Mouse (Mus musculus) neural tube, embryonic 14.5 days (tissue): ENCODE data around the gene Sorbs2. TPM values are rescaled to one million over a fixed set of nuclear protein-coding genes. Genes with fewer than 3 reads are reported as not detected.

Experiments used
- ATAC-seq: fragments of 200-750 bp; cut with Nextera tagmentation; 2 replicates; pipeline ENCODE4 v1.8.0; 2017; ENCODE audit warnings: low read depth, mild to moderate bottlenecking, moderate TSS enrichment, moderate library complexity
- H3K27ac ChIP-seq: fragments of 300-500 bp; sonication (generic); 2 replicates; pipeline ENCODE4 v1.5.1; 2014; ENCODE audit warnings: low read depth, mild to moderate bottlenecking, control low read depth, low read length, moderate library complexity, mixed read lengths
- H3K27me3 ChIP-seq: fragments of 300-500 bp; sonication (generic); 2 replicates; pipeline ENCODE4 v1.6.1; 2014; ENCODE audit warnings: low read length; ENCODE audit not compliant: control insufficient read depth, insufficient read depth
- H3K36me3 ChIP-seq: fragments of 300-500 bp; sonication (generic); 2 replicates; pipeline ENCODE4 v1.6.1; 2014; ENCODE audit warnings: low read length, mixed read lengths; ENCODE audit not compliant: control insufficient read depth, insufficient read depth
- H3K4me1 ChIP-seq: fragments of 300-500 bp; sonication (generic); 2 replicates; pipeline ENCODE4 v1.6.1; 2014; ENCODE audit warnings: low read length; ENCODE audit not compliant: control insufficient read depth, insufficient read depth
- H3K4me2 ChIP-seq: fragments of 300-500 bp; sonication (generic); 2 replicates; pipeline ENCODE4 v1.6.1; 2014; ENCODE audit warnings: mild to moderate bottlenecking, low read depth, low read length, control low read depth
- H3K4me3 ChIP-seq: fragments of 300-500 bp; sonication (generic); 2 replicates; pipeline ENCODE4 v1.5.1; 2014; ENCODE audit warnings: low read depth, low read length, control low read depth, mixed read lengths
- H3K9ac ChIP-seq: fragments of 300-500 bp; sonication (generic); replicated peaks from 2 replicates; pipeline ENCODE4 v1.6.1; 2014; ENCODE audit warnings: low read depth, mild to moderate bottlenecking, control low read depth, low read length, mixed read lengths
- H3K9me3 ChIP-seq: fragments of 300-500 bp; sonication (generic); 2 replicates; pipeline ENCODE4 v1.6.1; 2016; ENCODE audit warnings: low read length; ENCODE audit not compliant: control insufficient read depth
- WGBS: fragments of 180-500 bp; shearing (Covaris S2); extraction: QIAGEN DNeasy Blood & Tissue Kit; methylation state at CpG from one replicate; pipeline ENCODE4 v1.1.7; 2014; 5-methylcytosine and 5-hydroxymethylcytosine counted together
- polyA plus RNA-seq: library from polyadenylated mRNA; unstranded; fragments of >200 nt; fragmentation: Nextera tagmentation; extraction: Ambion mirVana; gene quantifications from 2 replicates; pipeline ENCODE4 v1.2.1, GENCODE M21; 2014

The Sorbs2 gene
- polyA plus RNA-seq, 1 experiment from 2014 or later: 83.2 TPM

DNA sequence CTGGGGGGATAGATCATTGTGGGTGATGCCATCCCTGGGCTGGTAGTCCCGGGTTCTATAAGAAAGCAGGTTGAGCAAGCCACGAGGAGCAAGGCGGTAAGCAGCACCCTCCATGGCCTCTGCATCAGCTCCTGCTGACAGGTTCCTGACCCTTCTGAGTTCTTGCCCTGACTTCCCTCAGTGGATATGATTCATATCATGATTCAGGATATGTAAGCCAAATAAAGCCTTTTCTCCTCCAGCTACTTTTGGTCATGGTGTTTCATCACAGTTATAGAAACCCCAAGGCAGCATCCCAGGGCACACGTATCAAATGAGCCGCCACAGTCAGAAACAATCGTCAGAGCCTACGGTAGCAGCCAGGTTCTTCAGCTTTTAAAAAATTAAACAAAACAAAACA, 141.5 kb downstream of the Sorbs2 start:
- WGBS: 86% methylated on average over 7 of the region's 7 CpGs
- Histone ChIP-seq H3K27ac (no peak overlapping the region), H3K36me3 (no peaks in the 10 kb centered on the region), H3K4me3 (no peak overlapping the region), H3K4me1 (no peaks in the 10 kb centered on the region), H3K4me2 (no peak overlapping the region), H3K9me3 (no peaks in the 10 kb centered on the region), H3K27me3 (no peaks in the 10 kb centered on the region), H3K9ac (no peak overlapping the region)
- no peak for ATAC-seq

DNA sequence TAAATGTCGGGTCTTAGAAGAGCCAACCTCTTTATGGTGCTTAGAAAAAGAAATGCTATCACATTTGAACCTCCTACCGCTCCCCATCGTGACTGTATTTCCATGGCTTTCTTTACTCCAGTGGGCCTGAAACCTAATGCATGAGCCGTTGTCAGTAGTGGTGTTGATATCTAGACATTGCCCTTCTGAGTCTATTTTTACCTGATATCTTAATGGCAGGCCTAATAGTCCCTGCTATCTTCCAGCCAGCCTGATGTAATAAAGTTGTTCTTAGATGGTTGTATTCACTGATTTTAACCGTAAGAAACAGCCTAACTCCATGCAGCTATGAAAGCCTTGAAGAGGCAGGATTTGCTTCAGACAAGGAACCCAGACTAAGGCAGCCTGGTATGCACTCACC, 142.4 kb downstream of the Sorbs2 start:
- Histone ChIP-seq H3K27ac (no peak overlapping the region), H3K9me3 (no peaks in the 10 kb centered on the region), H3K36me3 (no peaks in the 10 kb centered on the region), H3K4me3 (no peak overlapping the region), H3K27me3 (no peaks in the 10 kb centered on the region), H3K9ac (no peak overlapping the region), H3K4me2 (no peak overlapping the region), H3K4me1 (no peaks in the 10 kb centered on the region)
- 83% methylated on average over 5 of the region's 5 CpGs for WGBS
- ATAC-seq: no peak

DNA sequence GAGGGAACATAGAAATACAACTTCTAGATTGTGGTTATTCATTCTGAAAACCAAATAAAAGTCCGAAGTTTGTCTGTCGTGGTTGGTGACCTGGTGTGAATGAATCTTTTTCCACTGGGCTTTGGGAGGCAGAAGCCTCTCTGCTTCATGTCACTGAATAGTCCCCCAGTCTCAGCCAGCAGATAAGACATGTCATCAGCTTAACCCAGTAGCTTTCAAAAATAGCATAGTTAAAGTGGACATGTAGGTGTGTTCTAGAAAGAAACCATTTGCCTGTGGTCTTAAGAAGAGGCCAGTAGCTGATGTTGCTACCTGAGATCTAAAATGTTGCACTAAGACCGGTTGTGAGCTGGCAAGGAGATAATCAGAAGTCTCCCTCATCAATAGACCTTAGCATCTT, 150.4 kb downstream of the Sorbs2 start:
- H3K27ac ChIP-seq: no peak overlapping the region
- no peaks in the 10 kb centered on the region for H3K36me3 ChIP-seq
- no peaks in the 10 kb centered on the region for H3K4me1 ChIP-seq
- 85% methylated on average over 3 of the region's 3 CpGs for WGBS
- H3K4me2 ChIP-seq: no peak overlapping the region
- no peaks in the 10 kb centered on the region for H3K27me3 ChIP-seq
- ATAC-seq: no peak
- no peak overlapping the region for H3K4me3 ChIP-seq
- H3K9me3 ChIP-seq: no peaks in the 10 kb centered on the region
- H3K9ac ChIP-seq: no peak overlapping the region

DNA sequence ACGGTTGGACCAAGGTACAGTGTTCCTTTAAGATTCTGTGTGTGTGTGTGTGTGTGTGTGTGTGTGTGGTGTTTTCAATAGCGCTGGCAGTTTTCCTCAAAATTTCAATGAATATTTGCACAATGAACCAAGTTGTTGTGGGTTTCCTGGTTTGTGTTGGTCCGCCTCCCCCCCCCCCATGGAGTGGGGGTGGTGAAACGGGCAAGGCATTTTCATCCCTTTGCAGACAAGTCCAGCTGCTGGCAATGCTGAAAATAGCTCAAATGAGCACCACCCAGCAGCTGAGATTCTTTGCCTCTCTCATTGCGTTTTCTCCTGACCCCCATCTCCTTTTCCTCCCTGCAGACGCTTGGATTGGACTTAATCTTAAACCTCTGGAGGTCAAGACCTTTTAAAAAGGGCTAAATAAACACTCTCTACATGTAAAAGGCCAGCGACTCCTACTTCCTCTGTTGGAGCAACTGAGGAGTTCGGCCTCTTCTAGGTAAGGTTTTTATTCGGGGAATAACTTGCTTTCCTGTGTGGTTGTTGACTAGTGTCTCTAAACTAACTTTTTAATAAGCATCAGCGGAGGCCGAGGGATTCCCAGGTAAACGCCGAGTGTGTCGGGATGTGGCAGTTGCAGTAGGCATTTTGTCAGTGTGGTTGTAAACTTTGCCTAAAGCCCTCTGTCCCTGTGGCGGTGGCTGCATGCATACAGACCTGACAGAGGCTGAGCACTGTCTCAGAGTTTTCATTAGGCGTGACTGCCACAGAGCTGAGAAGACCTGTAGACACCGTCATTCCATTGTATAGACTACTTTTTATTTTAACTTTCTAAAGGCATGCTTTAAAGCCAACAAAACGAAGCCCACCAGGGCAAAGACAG, 151.1 kb downstream of the Sorbs2 start:
- no peaks in the 10 kb centered on the region for H3K4me1 ChIP-seq
- ATAC-seq: no peak
- H3K27me3 ChIP-seq: no peaks in the 10 kb centered on the region
- H3K4me2 ChIP-seq: no peak overlapping the region
- H3K9me3 ChIP-seq: no peaks in the 10 kb centered on the region
- no peaks in the 10 kb centered on the region for H3K36me3 ChIP-seq
- H3K4me3 ChIP-seq: no peak overlapping the region
- H3K27ac ChIP-seq: no peak overlapping the region
- WGBS: 45% methylated on average over 18 of the region's 18 CpGs
- H3K9ac ChIP-seq: no peak overlapping the region

DNA sequence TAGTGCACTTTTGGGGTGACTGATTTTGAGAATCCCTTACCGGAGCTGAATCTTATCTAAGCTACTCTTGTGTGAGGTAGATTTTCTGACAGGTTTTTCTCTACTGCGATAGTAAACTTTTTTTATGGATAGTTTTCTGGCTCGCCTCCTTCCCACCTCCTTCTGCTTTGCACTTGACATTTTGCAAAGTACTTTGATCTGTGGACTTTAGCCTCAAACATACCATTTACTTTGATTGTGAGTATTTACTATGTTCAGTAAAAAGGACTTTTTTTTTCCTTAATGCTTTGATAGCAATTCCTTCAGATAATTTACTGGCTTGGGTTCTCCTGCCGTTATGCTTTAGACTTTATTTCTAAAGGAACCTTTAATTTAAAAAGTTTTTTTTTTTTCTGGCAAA, 151.9 kb downstream of the Sorbs2 start:
- no peak overlapping the region for H3K4me2 ChIP-seq
- H3K4me1 ChIP-seq: no peaks in the 10 kb centered on the region
- H3K27ac ChIP-seq: no peak overlapping the region
- H3K36me3 ChIP-seq: no peaks in the 10 kb centered on the region
- H3K27me3 ChIP-seq: no peaks in the 10 kb centered on the region
- no peaks in the 10 kb centered on the region for H3K9me3 ChIP-seq
- no peak overlapping the region for H3K4me3 ChIP-seq
- no peak overlapping the region for H3K9ac ChIP-seq
- no peak for ATAC-seq
- 76% methylated on average over 4 of the region's 4 CpGs for WGBS

DNA sequence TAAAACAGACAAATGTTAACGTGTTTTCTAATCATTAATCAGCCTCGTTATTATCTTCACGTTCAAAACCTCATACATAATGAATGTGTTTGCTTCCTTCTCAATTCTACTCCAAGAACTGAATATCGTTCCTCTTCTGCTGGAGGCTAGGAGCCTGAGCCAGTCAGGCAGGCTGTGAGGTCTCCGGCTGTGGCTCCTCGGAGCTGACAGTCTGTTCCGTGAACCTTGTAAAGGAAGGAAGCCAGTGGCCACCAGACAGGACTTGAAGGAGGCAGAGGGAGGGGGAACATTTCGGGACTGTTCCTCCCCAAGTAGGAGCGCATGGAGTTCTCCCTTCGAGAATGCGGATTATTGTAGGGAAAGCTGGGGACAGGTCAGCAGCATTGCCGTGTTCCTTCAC, 153.0 kb downstream of the Sorbs2 start:
- no peak overlapping the region for H3K4me2 ChIP-seq
- ATAC-seq: no peak
- H3K27me3 ChIP-seq: no peaks in the 10 kb centered on the region
- H3K9me3 ChIP-seq: no peaks in the 10 kb centered on the region
- 76% methylated on average over 12 of the region's 12 CpGs for WGBS
- H3K4me3 ChIP-seq: no peak overlapping the region
- no peak overlapping the region for H3K27ac ChIP-seq
- H3K9ac ChIP-seq: no peak overlapping the region
- H3K36me3 ChIP-seq: no peaks in the 10 kb centered on the region
- no peaks in the 10 kb centered on the region for H3K4me1 ChIP-seq

DNA sequence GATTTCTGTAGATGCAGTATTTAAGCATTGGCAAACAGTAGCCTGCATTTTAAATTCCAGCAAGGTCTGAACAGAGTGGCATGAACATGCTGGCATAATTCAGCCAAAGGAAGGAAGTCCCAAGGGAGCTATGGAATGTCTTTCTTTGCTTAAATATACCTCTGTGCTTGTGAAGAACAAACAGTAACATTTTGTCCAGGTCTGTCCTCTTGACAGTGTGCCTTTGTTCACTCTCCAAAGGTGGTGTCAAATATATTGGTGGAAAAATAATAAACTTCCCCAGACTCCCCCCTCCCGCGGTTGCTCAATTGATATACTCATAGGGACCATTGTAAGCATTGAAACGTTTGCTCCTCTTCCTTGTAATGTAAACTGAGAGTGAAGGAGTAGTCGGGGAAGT, 154.0 kb downstream of the Sorbs2 start:
- H3K9ac ChIP-seq: no peak overlapping the region
- H3K4me1 ChIP-seq: no peaks in the 10 kb centered on the region
- H3K36me3 ChIP-seq: no peaks in the 10 kb centered on the region
- no peak overlapping the region for H3K4me2 ChIP-seq
- H3K4me3 ChIP-seq: no peak overlapping the region
- no peaks in the 10 kb centered on the region for H3K27me3 ChIP-seq
- WGBS: 46% methylated on average over 4 of the region's 4 CpGs
- H3K27ac ChIP-seq: no peak overlapping the region
- no peaks in the 10 kb centered on the region for H3K9me3 ChIP-seq
- ATAC-seq: no peak

DNA sequence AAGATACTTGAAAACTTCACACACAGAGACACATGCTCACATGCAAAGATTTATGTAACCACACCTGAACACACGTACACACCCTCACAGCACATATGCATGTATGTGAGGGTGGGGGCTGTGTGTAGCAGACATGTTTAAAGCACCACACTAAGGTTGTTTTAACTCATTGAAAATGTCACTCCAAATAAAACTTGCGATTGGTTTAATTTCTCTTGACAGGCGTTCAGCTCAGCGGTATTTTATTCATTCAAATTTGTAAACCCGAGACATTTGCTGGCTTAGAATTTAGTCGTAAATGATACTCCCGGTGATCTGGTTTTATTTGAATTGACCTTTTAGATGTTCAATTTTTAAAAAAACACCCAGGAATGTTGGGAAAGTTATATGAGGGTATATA, 158.6 kb downstream of the Sorbs2 start:
- ATAC-seq: no peak
- no peak overlapping the region for H3K4me3 ChIP-seq
- H3K27ac ChIP-seq: no peak overlapping the region
- H3K36me3 ChIP-seq: no peaks in the 10 kb centered on the region
- H3K27me3 ChIP-seq: no peaks in the 10 kb centered on the region
- no peak overlapping the region for H3K9ac ChIP-seq
- H3K4me1 ChIP-seq: no peaks in the 10 kb centered on the region
- no peak overlapping the region for H3K4me2 ChIP-seq
- H3K9me3 ChIP-seq: no peaks in the 10 kb centered on the region
- 83% methylated on average over 7 of the region's 7 CpGs for WGBS

DNA sequence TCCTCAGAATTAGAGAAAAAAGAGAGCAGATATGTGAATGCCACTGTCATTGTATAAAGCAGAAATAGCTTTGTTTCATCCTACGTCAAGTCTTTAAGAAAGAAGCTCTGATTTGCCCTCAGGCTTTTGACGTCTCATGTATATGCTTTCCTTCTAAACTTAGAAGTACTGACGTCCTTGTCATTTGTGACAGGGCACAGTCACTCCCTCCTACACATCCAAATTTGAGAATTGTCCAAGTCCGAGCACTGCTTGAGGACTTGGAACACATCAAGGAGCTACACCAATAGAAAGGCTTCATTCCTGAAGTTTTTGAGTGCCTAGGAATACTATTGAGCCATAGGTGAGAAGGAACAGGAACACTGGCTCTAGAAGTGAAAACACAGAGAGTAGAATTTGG, 165.6 kb downstream of the Sorbs2 start:
- no peak overlapping the region for H3K4me3 ChIP-seq
- H3K4me2 ChIP-seq: no peak overlapping the region
- ATAC-seq: no peak
- H3K9ac ChIP-seq: no peak overlapping the region
- H3K27me3 ChIP-seq: no peaks in the 10 kb centered on the region
- H3K4me1 ChIP-seq: peaks cover 6% of the 10 kb centered on the region; the same call in 1 of the 2 replicates
- H3K36me3 ChIP-seq: no peaks in the 10 kb centered on the region
- H3K27ac ChIP-seq: no peak overlapping the region
- 88% methylated on average over 4 of the region's 4 CpGs for WGBS
- no peaks in the 10 kb centered on the region for H3K9me3 ChIP-seq
